Mouse (Mus musculus) embryonic facial prominence, embryonic 10.5 days (tissue): ENCODE measurements around the gene Tctex1d4. TPM values are rescaled to one million over a fixed set of nuclear protein-coding genes. Genes with fewer than 3 reads are reported as not detected.

Source experiments
- DNase-seq: peaks from one replicate; pipeline ENCODE4 v3.0.0-alpha.2; 2017; ENCODE audit warnings: low spot score
- H3K27ac ChIP-seq: fragments of 300-500 bp; sonication (generic); replicated peaks from 2 replicates; pipeline ENCODE4 v1.5.1; 2016; ENCODE audit warnings: mild to moderate bottlenecking
- H3K27me3 ChIP-seq: fragments of 300-500 bp; sonication (generic); replicated peaks from 2 replicates; pipeline ENCODE4 v1.6.1; 2016; ENCODE audit warnings: low read depth, mild to moderate bottlenecking; ENCODE audit not compliant: poor library complexity, severe bottlenecking
- H3K36me3 ChIP-seq: fragments of 300-500 bp; sonication (generic); replicated peaks from 2 replicates; pipeline ENCODE4 v1.6.1; 2016; ENCODE audit warnings: mild to moderate bottlenecking, moderate library complexity
- H3K4me1 ChIP-seq: fragments of 300-500 bp; sonication (generic); 2 replicates; pipeline ENCODE4 v1.6.1; 2016
- H3K4me3 ChIP-seq: fragments of 300-500 bp; sonication (generic); 2 replicates; pipeline ENCODE4 v1.5.1; 2016; ENCODE audit warnings: mild to moderate bottlenecking, moderate library complexity
- H3K9me3 ChIP-seq: fragments of 300-500 bp; sonication (generic); 2 replicates; pipeline ENCODE4 v1.6.1; 2016; ENCODE audit warnings: mild to moderate bottlenecking
- WGBS: fragments of 180-500 bp; shearing (Covaris S2); methylation state at CpG from one replicate; pipeline ENCODE4 v1.1.7; 2016; 5-methylcytosine and 5-hydroxymethylcytosine counted together
- polyA plus RNA-seq: library from polyadenylated mRNA; unstranded; fragments of >200 nt; fragmentation: Nextera tagmentation; extraction: Ambion mirVana; gene quantifications from 2 replicates; pipeline ENCODE4 v1.2.1, GENCODE M21; 2016

Gene Tctex1d4
- polyA plus RNA-seq = not detected in 2 replicates

DNA sequence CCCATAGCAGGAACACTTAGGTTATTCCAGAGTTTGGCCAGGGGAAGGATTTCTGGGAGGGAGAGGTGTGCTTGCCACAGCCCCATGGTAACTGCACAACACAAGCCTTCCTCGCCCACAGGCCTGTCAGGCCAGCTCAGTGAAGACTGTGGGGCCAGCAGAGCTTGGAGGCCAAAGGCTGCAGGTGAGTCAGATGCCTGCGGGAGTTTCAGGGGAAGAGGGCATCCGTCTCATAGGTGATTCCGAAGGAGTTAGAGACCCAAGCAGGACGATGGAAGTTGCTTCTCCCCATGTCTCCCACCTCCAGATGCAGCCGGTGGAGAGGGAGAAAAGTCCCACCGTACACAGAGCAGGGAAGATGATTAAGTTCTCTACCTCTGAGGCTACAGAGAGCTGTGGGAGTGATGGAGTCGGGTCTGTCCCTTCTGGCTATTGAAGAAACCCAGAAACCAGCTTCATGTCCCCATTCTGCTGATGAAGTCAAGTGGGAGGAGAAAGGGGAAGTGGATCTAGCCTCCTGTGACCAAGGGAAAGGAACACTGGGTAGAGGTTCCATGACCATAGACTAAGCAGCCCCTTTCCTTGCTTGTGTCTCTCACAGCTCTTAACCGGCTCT lies at the start of gene Tctex1d4:
Gene Tctex1d4, plus strand, starts transcription at position 120 of the 616 bp plus-strand sequence.
- DNase-seq = no peak
- peak within 1 kb of the TSS; percentile 23 for H3K4me3 ChIP-seq
- H3K9me3 ChIP-seq = no peaks in the 10 kb centered on the region
- H3K27ac ChIP-seq = peak within 1 kb of the TSS; percentile 83
- 87% methylated on average over 9 of the region's 9 CpGs for WGBS
- peaks cover 23% of the 10 kb centered on the region for H3K27me3 ChIP-seq
- H3K36me3 ChIP-seq = peaks cover 36% of the 10 kb centered on the region
- H3K4me1 ChIP-seq = peaks cover 49% of the 10 kb centered on the region

DNA sequence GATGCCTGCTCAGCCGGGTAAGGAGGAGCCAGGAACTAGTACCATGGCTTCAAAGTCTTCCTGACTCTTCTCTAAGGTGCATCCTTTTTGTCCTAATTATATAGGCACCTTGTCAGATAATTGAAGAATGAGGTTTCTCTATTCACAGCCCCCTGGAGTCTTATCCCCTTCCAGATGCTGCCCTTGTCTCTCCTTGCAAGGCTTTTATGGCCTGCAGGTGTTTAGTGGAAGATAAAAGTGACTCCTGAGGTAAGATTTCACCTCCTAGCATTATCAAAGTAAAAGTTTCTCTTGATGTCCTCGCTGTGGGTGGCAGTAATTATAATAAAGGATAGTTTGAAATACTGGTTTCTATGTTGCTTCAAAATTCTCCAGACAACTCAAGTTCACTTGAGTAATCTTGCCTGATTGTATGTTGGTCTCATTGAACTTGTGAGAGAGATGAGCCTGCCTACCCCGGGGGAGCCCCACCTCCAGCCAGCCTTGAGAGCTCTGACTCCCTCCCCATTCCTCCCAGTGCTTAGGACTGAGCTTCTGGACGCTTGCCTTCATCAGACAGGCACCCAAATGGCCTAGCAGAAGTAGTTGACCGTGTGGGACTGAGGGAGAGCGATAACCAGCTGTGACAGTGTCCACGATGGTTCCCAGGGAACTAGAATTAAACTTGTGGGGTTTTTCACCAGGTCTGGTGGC lies 38.5 kb upstream of the Tctex1d4 start:
- Histone ChIP-seq H3K4me3 (no peak overlapping the region), H3K27ac (no peak overlapping the region), H3K27me3 (no peaks in the 10 kb centered on the region), H3K36me3 (peaks cover 45% of the 10 kb centered on the region), H3K9me3 (no peaks in the 10 kb centered on the region), H3K4me1 (peaks cover 15% of the 10 kb centered on the region)
- DNase-seq = no peak
- WGBS = 83% methylated on average over 7 of the region's 7 CpGs

DNA sequence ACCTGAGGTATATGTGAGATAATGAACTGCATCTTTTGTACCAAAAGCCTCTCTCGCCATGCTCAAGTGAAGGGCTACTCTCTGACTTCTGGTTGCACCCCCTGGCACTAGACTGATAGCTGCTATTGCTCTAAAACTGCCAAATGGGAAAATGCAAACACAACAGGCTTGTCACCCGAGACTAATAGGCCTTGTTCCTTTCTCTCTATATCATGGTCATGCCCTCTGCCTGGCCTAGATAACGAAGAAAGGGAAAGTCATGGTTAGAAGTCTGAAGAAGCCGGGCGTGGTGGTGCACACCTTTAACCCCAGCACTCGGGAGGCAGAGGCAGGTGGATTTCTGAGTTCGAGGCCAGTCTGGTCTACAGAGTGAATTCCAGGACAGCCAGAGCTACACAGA lies 36.0 kb upstream of the Tctex1d4 start:
- no peak for DNase-seq
- Histone ChIP-seq H3K36me3 (peaks cover 29% of the 10 kb centered on the region), H3K9me3 (no peaks in the 10 kb centered on the region), H3K27me3 (peaks cover 6% of the 10 kb centered on the region), H3K27ac (no peak overlapping the region), H3K4me1 (peaks cover 22% of the 10 kb centered on the region), H3K4me3 (no peak overlapping the region)
- WGBS = 83% methylated on average over 7 of the region's 7 CpGs

DNA sequence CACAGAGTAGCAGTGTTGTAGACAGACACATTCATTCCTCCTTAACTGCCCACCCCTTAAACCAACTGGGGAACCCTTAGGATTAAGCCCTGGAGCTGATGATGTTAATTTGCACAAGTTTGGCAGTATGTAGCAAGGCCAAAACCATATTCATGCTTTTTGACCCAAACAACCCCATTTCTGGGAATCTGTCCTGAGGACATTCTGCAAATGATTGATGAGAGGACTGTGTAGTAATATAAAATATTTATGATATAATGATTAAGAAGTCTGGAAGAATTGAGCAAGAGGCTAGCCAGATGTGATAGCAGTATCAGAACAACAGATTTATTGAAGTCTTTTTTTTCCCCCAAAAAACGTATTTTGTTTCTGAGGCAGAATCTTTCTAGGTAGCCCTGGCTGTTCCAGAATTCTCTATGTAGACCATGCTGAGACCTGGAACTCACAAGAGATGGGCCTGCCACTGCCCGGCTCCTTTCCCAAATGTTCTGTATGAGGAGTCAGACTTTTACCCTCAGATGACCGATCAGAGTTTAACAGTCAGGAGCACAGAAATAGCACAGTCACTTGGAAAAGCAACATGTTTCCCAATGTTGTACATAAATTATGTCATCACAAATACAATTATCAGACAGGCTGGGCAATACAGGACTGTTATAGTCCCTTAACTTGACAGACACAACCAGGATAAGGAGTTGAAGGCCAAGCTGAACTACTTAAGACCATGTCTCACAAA lies 31.8 kb upstream of the Tctex1d4 start:
- Histone ChIP-seq H3K4me1 (peaks cover 48% of the 10 kb centered on the region), H3K4me3 (no peak overlapping the region), H3K36me3 (peaks cover 9% of the 10 kb centered on the region), H3K9me3 (no peaks in the 10 kb centered on the region), H3K27ac (peak overlapping the region; percentile 89; the same call in 1 of the 2 replicates), H3K27me3 (peaks cover 20% of the 10 kb centered on the region)
- WGBS = 84% methylated on average over 3 of the region's 3 CpGs
- DNase-seq = no peak

DNA sequence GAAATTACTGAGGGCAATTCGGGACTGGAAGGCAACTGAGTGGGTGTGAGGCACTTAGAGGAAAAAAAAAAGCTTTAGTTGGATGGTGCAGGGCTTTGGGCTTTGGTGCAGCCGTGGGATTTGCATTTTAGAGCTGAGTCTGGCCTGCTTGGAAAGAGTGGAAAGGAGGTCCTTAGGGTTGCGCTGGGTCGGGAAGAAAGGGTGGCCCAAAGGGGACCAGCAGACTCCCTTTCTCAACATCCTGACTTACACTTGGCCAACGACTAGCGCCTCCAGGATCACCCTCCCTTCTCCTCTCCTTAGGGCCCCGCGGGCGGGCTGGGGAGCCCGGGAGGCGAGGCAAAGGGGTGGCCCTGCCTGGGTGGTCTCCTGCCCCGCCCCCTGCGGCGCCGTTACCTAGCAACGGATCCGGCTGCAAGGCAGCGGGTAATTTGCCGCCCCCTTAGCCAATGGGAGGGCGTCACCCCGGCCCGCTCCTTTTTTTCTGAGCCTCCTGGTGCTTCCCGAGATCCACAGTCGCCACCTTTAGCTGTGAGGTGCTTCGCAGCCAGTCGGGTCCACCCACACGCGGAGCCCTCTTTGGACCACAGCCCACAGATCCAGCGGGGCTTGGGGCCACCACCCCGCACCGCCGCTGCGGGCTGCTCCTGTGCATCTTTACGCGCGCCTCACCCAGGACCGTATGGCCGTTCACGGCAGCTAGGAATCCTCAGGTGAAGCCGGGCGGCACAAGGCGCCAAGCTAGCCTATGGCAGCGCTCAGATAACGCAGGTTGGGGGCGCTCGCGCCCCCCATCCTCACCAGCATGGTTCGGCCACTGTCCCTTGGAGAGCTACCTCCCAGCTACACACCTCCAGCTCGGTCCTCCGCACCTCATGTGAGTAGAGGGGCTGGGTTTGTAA lies 30.8 kb upstream of the Tctex1d4 start, which contains the start of gene Ptch2:
Gene Ptch2, plus strand, starts transcription at position 525 of the 902 bp plus-strand sequence.
- Histone ChIP-seq H3K27ac (peak within 1 kb of the TSS; percentile 89), H3K4me1 (peaks cover 41% of the 10 kb centered on the region), H3K9me3 (no peaks in the 10 kb centered on the region), H3K4me3 (peak within 1 kb of the TSS; percentile 80), H3K27me3 (peaks cover 20% of the 10 kb centered on the region), H3K36me3 (peaks cover 19% of the 10 kb centered on the region)
- peak; percentile 95 for DNase-seq
- WGBS = under 1% methylated on average over 50 of the region's 50 CpGs

DNA sequence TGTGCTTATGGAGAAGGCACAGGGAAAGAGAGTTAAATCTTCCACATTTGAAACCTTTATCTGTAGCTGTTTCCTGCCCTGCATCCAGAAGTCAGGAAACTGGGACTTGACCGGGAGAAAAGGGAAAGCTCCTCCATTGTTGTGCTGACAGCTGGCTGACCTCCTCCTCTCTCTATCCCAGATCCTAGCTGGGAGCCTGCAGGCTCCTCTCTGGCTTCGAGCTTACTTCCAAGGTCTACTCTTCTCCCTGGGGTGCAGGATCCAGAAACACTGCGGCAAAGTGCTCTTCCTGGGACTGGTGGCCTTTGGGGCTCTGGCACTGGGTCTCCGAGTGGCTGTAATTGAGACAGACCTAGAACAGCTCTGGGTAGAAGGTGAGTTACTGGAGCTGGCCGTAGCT lies 29.9 kb upstream of the Tctex1d4 start:
- Histone ChIP-seq H3K36me3 (peaks cover 26% of the 10 kb centered on the region), H3K4me1 (peaks cover 46% of the 10 kb centered on the region), H3K27me3 (peaks cover 20% of the 10 kb centered on the region), H3K9me3 (no peaks in the 10 kb centered on the region), H3K4me3 (peak overlapping the region; percentile 80), H3K27ac (peak overlapping the region; percentile 89)
- DNase-seq = peak; percentile 21
- WGBS = 13% methylated on average over 5 of the region's 5 CpGs

DNA sequence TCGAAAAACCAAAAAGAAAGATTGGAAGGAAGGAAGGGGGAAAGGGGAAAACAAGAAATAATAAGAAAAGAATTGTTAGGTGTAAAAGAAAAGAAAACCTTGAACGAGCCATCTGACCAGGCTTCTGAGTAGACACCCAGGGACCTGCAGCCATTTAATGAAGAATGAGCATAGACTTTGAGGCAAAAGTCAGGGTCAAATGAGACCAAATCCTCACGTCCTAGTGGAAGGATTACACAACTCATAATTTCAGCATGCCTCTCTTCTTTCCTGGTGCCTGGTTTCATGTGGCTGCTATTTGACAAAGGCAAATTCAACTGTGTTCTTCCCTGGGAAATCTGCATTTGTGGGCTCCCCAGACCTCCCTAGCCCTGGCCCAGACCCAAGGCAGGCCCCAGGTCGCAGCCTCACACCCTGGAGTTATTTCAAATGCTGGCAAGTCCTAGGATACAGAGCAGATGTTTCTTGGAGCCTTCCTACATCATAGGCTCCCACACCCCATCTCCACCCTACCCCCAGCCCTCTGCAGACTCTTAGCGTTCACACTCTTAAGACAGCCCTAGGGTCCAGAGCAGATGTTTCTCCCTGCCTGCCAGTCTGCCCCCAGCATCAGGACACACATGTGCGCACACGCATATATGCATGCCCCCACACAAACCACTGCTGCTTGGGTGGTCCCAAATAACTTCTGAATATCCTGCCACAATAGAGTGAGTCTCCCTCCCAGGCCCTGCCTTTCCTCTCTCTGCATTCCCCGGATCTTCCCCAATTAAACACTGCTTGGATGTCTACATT lies 28.4 kb upstream of the Tctex1d4 start:
- Histone ChIP-seq H3K27ac (peak overlapping the region; percentile 36), H3K9me3 (no peaks in the 10 kb centered on the region), H3K27me3 (peaks cover 20% of the 10 kb centered on the region), H3K36me3 (peaks cover 38% of the 10 kb centered on the region), H3K4me1 (peaks cover 46% of the 10 kb centered on the region), H3K4me3 (peak overlapping the region; percentile 80; the same call in 1 of the 2 replicates)
- peak; percentile 20 for DNase-seq
- 65% methylated on average over 8 of the region's 8 CpGs for WGBS

DNA sequence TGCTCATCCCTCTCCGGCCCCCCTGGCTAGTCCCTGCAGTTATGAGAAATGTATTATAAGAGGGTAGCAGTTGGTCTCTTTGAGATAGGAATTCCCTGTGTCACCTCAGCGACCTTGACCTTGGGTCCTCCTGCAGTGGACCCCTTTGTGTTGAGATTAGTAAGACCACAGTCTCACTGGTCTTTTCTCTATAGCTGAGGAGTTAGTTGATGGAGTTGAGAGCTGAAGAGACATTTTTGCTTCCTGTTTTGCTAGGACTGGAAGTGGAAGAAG lies 27.9 kb upstream of the Tctex1d4 start:
- Histone ChIP-seq H3K9me3 (no peaks in the 10 kb centered on the region), H3K4me1 (peaks cover 46% of the 10 kb centered on the region), H3K27me3 (peaks cover 20% of the 10 kb centered on the region), H3K27ac (0 out of 2 replicates have a peak overlapping the region, but pooled peaks have one; percentile 36), H3K4me3 (no peak overlapping the region; the same call in 1 of the 2 replicates), H3K36me3 (peaks cover 41% of the 10 kb centered on the region)
- DNase-seq = no peak
- WGBS = 66% methylated on average over 2 of the region's 2 CpGs

DNA sequence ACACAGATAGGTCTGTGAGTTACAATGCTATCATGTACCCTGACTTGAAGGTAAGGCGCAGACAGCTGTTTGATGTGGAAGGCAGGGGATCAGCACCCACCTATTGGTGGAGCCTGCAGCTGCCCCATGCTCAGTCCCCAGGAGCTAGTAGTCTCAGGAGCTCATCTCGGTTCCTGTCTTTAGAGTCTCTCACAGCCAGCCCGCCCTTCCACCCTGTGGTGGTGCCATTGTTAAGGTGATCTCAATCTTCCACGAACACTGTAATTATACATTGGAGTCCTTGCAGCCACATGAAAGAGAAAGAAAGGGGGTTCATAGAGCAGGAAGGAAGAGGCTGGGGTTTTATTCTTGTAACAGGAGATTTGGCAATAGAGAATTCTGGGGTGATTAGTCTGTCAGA lies 26.6 kb upstream of the Tctex1d4 start:
- Histone ChIP-seq H3K27me3 (0 out of 2 replicates have a peak, but pooled peaks cover 13% of the 10 kb centered on the region), H3K9me3 (no peaks in the 10 kb centered on the region), H3K4me3 (no peak overlapping the region), H3K36me3 (peaks cover 54% of the 10 kb centered on the region), H3K27ac (no peak overlapping the region), H3K4me1 (peaks cover 50% of the 10 kb centered on the region)
- DNase-seq = no peak
- WGBS = 73% methylated on average over 4 of the region's 4 CpGs

DNA sequence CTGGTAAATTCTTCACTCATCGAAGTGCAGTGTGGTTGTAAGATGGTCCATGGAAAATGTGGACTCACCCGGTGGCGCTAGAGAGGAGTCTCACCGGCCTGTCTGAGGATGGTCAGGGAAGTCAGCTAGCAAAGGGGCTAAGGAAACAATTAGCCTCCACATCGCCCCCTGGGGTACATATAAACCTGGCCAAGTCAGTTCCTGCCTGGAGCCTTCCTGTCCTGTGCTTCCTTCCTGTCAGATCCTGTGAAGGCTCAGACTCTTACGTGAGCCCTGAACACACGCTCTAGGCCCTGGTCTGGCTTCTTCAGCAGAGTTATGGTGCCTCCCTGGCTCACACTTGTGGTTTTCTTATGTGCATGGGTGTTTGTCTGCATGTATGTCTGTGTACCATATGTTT lies 25.4 kb upstream of the Tctex1d4 start:
- Histone ChIP-seq H3K4me3 (no peak overlapping the region), H3K36me3 (peaks cover 64% of the 10 kb centered on the region), H3K9me3 (no peaks in the 10 kb centered on the region), H3K27ac (no peak overlapping the region), H3K4me1 (peaks cover 48% of the 10 kb centered on the region), H3K27me3 (0 out of 2 replicates have a peak, but pooled peaks cover 13% of the 10 kb centered on the region)
- peak; percentile 55 for DNase-seq
- 37% methylated on average over 7 of the region's 7 CpGs for WGBS

DNA sequence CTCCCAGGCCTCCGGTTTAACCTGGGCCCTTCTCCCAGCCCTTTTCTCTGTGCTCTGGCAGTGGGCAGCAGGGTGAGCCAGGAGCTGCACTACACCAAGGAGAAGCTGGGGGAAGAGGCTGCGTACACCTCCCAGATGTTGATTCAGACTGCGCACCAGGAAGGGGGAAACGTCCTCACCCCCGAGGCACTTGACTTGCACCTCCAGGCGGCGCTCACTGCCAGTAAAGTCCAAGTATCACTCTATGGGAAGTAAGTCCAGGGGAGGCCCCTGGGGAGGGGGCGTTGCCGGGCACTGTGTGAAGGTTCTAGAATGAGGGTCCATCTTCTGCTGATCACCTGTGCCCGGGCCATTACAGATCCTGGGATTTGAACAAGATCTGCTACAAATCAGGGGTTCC lies 21.9 kb upstream of the Tctex1d4 start:
- no peak for DNase-seq
- Histone ChIP-seq H3K36me3 (peaks cover 90% of the 10 kb centered on the region), H3K27me3 (no peaks in the 10 kb centered on the region), H3K27ac (no peak overlapping the region), H3K9me3 (no peaks in the 10 kb centered on the region), H3K4me1 (peaks cover 21% of the 10 kb centered on the region), H3K4me3 (no peak overlapping the region)
- WGBS = 78% methylated on average over 10 of the region's 10 CpGs
